Mouse (Mus musculus) limb, embryonic 10.5 days (tissue): ENCODE measurements around the gene Tac2. TPM values are rescaled to one million over a fixed set of nuclear protein-coding genes. Genes with fewer than 3 reads are reported as not detected.
A peak's percentile ranks its signal among the peaks of the same experiment; 100 is the strongest.

Experiments
- DNase-seq: peaks from one replicate; pipeline ENCODE4 v3.0.0-alpha.2; 2017; ENCODE audit warnings: low spot score
- H3K27ac ChIP-seq: fragments of 300-500 bp; sonication (generic); 2 replicates; pipeline ENCODE4 v1.5.1; 2016; ENCODE audit warnings: mild to moderate bottlenecking
- H3K27me3 ChIP-seq: fragments of 300-500 bp; sonication (generic); 2 replicates; pipeline ENCODE4 v1.6.1; 2016; ENCODE audit warnings: low read depth, mild to moderate bottlenecking; ENCODE audit not compliant: poor library complexity, severe bottlenecking
- H3K36me3 ChIP-seq: fragments of 300-500 bp; sonication (generic); 2 replicates; pipeline ENCODE4 v1.6.1; 2016; ENCODE audit warnings: mild to moderate bottlenecking, moderate library complexity
- H3K4me1 ChIP-seq: fragments of 300-500 bp; sonication (generic); 2 replicates; pipeline ENCODE4 v1.6.1; 2016
- H3K4me3 ChIP-seq: fragments of 300-500 bp; sonication (generic); 2 replicates; pipeline ENCODE4 v1.5.1; 2016; ENCODE audit warnings: mild to moderate bottlenecking, moderate library complexity
- H3K9me3 ChIP-seq: fragments of 300-500 bp; sonication (generic); replicated peaks from 2 replicates; pipeline ENCODE4 v1.6.1; 2016; ENCODE audit warnings: mild to moderate bottlenecking
- WGBS: fragments of 180-500 bp; shearing (Covaris S2); methylation state at CpG from one replicate; pipeline ENCODE4 v1.1.7; 2016; 5-methylcytosine and 5-hydroxymethylcytosine counted together
- polyA plus RNA-seq: library from polyadenylated mRNA; unstranded; fragments of >200 nt; fragmentation: Nextera tagmentation; extraction: Ambion mirVana; gene quantifications from 2 replicates; pipeline ENCODE4 v1.2.1, GENCODE M21; 2016

Tac2 gene
- 2.1 and 2.8 TPM in 2 replicates for polyA plus RNA-seq

- Histone ChIP-seq H3K9me3 (no peaks in the 10 kb centered on the region), H3K36me3 (no peaks in the 10 kb centered on the region), H3K4me3 (no peak within 1 kb of the TSS), H3K4me1 (peaks cover 27% of the 10 kb centered on the region), H3K27ac (no peak within 1 kb of the TSS), H3K27me3 (peaks cover 61% of the 10 kb centered on the region)
- no peak for DNase-seq
- 86% methylated on average over 3 of the region's 3 CpGs for WGBS
Measured at GRCm38 (mm10) chr10:127724178-127724577, at the start of gene Tac2. Tac2 (plus strand) TSS chr10:127724478.

DNA sequence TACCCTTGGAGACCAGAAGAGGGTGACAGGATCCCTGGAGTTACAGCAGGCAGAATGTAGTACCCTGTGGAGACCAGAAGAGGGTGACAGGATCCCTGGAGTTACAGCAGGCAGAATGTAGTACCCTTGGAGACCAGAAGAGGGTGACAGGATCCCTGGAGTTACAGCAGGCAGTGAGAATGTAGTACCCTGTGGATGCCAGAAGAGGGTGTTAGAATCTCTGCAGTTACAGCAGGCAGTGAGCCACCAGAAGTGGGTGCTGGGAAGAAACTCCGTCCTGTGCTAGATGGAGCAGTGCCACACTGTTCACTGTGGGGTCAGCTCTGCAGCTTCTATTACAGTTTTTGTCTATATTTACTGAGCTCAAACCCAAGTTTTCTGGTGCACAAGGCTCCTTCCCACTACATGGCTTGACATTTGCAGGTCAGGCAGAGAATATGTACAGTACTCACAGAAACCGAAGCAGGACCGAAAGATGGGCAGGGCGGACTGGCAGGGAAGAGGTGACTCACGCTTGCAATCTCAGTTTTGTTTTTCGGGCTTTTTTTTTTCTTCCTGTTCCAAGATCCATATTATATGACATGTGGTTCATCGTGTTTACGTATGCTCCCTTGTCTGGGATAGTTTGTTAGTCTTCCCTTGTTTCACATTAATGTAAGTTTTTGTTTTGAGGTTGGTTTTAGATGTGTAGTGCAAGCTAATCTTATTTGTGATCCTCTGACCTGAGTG, 49.3 kb upstream of the Tac2 start:
- Histone ChIP-seq H3K27ac (no peak overlapping the region), H3K4me3 (no peak overlapping the region), H3K4me1 (peaks cover 13% of the 10 kb centered on the region; the same call in 1 of the 2 replicates), H3K9me3 (no peaks in the 10 kb centered on the region), H3K27me3 (no peaks in the 10 kb centered on the region), H3K36me3 (no peaks in the 10 kb centered on the region)
- 88% methylated on average over 8 of the region's 8 CpGs for WGBS
- peak; percentile 57 for DNase-seq

DNA sequence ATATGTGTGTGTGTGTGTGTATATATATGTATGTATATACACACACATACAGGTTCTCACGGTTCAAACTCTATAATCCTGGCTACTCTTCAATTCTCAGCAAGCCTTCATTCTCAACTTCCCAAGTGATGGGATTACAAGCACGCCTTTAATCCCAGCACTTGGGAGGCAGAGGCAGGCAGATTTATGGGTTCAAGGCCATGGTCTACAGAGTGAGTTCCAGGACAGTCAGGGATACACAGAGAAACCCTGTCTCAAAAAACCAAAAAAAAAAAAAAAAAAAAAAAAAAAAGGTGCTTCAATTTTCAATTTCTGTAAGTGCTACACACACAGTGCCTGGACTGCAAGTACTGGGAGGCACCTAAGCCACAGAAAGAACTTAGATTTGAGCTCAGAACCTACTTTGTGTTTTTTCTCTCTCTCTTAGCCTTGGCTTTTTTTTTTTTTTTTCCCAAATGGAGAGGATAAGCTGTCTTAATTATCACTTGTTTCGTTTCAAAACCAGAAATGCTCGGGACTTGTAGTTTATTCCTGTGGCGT, 48.3 kb upstream of the Tac2 start:
- Histone ChIP-seq H3K4me3 (peak overlapping the region; percentile 75), H3K36me3 (peaks cover 1% of the 10 kb centered on the region; the same call in 1 of the 2 replicates), H3K4me1 (peaks cover 10% of the 10 kb centered on the region; the same call in 1 of the 2 replicates), H3K9me3 (no peaks in the 10 kb centered on the region), H3K27me3 (no peaks in the 10 kb centered on the region), H3K27ac (peak overlapping the region; percentile 84)
- no peak for DNase-seq
- WGBS: 50% methylated on average over 5 of the region's 5 CpGs

- Histone ChIP-seq H3K27me3 (no peaks in the 10 kb centered on the region), H3K36me3 (peaks cover 5% of the 10 kb centered on the region), H3K9me3 (no peaks in the 10 kb centered on the region), H3K27ac (peak overlapping the region; percentile 84), H3K4me1 (peaks cover 10% of the 10 kb centered on the region; the same call in 1 of the 2 replicates), H3K4me3 (peak overlapping the region; percentile 75)
- DNase-seq: peak; percentile 95
- WGBS: under 1% methylated on average over 70 of the region's 71 CpGs
Measured at GRCm38 (mm10) chr10:127676691-127677548, 47.4 kb upstream of the Tac2 start.

DNA sequence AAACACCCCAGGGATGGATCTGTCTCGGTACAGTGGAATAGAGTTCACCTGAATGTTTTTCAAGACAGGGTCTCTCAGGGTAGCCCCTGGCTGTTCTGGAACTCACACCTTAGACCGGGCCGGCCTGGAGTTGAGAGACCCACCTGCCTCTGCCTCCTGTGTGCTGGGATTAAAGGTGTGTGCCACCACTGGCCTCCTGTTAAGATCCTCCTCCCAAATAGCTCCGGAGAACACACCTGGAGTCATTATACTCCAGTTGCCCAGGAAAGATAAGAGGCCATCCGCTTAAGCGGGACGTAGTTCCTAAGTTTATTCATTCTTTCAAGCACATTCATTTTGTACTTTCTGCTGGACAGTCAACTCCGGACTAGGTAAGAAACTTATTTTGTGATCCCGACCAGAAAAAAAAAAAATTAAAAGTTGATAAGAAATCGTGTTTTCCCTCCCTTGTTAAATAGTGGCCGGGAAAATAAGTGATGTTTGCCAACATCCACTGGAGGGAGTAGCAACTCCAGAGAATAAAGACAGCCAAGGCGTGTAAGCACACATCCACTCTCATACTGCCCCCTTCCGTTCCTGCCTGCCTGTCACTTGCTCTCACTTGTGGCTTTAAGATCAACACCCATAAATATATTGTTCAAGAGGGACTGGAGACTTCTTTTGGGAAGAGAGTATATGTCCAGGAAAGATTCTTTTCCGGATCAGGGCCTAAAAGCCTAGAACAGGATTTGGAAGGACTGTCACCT, 46.5 kb upstream of the Tac2 start:
- Histone ChIP-seq H3K27ac (peak overlapping the region; percentile 84), H3K4me1 (peaks cover 10% of the 10 kb centered on the region; the same call in 1 of the 2 replicates), H3K36me3 (peaks cover 6% of the 10 kb centered on the region), H3K4me3 (peak overlapping the region; percentile 75), H3K27me3 (no peaks in the 10 kb centered on the region), H3K9me3 (no peaks in the 10 kb centered on the region)
- WGBS: 18% methylated on average over 14 of the region's 14 CpGs
- DNase-seq: peak; percentile 54

- WGBS: 95% methylated on average over 1 of the region's 1 CpGs
- Histone ChIP-seq H3K4me3 (no peak overlapping the region), H3K27ac (no peak overlapping the region), H3K36me3 (peaks cover 8% of the 10 kb centered on the region), H3K4me1 (peaks cover 10% of the 10 kb centered on the region; the same call in 1 of the 2 replicates), H3K9me3 (no peaks in the 10 kb centered on the region), H3K27me3 (no peaks in the 10 kb centered on the region)
- no peak for DNase-seq
Measured at GRCm38 (mm10) chr10:127679208-127679607, 45.1 kb upstream of the Tac2 start.

DNA sequence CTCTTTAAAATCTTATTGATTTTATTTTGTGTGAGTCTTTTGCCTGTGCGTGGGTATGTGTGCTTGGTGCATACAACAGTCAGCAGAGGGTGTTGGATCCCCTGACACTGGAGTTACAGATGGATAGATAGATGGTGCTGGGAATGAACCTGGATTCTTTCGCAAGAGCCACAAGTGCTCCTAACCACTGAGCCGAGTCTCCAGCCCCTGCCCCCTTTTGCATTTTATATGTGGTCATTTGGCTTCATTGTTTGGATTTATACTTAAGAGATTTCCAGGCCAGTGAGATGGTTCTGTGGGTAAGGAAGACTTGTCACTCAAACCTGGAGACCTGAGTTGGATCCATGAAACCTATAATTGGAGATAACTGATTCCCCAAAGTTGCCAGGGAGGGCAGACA, 44.4 kb upstream of the Tac2 start:
- no peaks in the 10 kb centered on the region for H3K9me3 ChIP-seq
- H3K4me3 ChIP-seq: no peak overlapping the region
- H3K27ac ChIP-seq: no peak overlapping the region
- 95% methylated on average over 3 of the region's 3 CpGs for WGBS
- H3K36me3 ChIP-seq: peaks cover 8% of the 10 kb centered on the region
- no peaks in the 10 kb centered on the region for H3K27me3 ChIP-seq
- no peak for DNase-seq
- H3K4me1 ChIP-seq: peaks cover 10% of the 10 kb centered on the region; the same call in 1 of the 2 replicates

DNA sequence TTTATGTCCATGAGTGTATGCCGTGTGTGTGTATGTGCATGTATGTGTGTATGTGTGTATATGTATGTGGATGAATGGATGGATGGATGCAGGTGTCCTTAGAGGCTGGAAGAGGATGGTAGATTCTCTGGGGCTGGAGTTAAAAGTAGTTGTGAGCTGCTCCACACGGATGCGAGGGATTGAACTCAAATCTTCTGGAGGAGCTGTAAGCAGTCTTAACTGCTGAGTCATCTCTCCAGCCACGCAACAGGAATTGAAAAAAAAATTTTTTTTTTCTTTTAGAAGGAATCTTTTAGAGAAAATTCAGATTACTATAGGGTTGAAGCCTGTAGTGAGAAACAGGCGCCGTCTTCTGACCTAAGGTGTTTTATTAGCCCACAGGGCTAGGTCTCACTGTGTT, 41.4 kb upstream of the Tac2 start:
- Histone ChIP-seq H3K9me3 (no peaks in the 10 kb centered on the region), H3K36me3 (peaks cover 12% of the 10 kb centered on the region), H3K4me1 (peaks cover 4% of the 10 kb centered on the region; the same call in 1 of the 2 replicates), H3K4me3 (no peak overlapping the region), H3K27me3 (no peaks in the 10 kb centered on the region), H3K27ac (no peak overlapping the region)
- no peak for DNase-seq
- WGBS: 89% methylated on average over 6 of the region's 6 CpGs

GRCm38 (mm10) chr10:127691053-127691452, 33.2 kb upstream of the Tac2 start:
- H3K9me3 ChIP-seq: no peaks in the 10 kb centered on the region
- DNase-seq: no peak
- WGBS: 38% methylated on average over 1 of the region's 1 CpGs
- H3K27ac ChIP-seq: no peak overlapping the region
- peaks cover 69% of the 10 kb centered on the region for H3K36me3 ChIP-seq
- H3K4me3 ChIP-seq: no peak overlapping the region
- no peaks in the 10 kb centered on the region for H3K4me1 ChIP-seq
- H3K27me3 ChIP-seq: no peaks in the 10 kb centered on the region

DNA sequence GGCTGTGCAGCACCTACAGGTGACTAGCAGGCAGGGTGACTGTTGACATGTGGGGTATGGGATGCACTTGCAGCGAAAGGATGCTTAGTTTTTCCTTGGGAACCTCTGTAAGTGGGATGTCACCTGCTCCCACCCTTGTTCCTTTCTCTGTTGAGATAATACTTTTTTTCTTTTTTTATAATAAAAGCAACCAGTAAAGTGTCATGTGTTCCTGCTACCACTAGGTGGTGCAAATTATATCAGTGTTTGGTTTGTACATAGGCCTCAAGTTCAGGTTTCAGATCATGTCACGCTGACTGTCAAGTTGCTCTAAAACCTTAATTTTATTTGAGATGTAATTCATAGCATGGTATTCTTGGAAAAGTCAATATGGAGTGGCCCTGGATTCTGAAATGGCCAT, 29.6 kb upstream of the Tac2 start:
- Histone ChIP-seq H3K4me1 (no peaks in the 10 kb centered on the region), H3K27me3 (no peaks in the 10 kb centered on the region), H3K27ac (no peak overlapping the region), H3K4me3 (no peak overlapping the region), H3K9me3 (no peaks in the 10 kb centered on the region), H3K36me3 (peaks cover 90% of the 10 kb centered on the region)
- no peak for DNase-seq
- 59% methylated on average over 2 of the region's 2 CpGs for WGBS

DNA sequence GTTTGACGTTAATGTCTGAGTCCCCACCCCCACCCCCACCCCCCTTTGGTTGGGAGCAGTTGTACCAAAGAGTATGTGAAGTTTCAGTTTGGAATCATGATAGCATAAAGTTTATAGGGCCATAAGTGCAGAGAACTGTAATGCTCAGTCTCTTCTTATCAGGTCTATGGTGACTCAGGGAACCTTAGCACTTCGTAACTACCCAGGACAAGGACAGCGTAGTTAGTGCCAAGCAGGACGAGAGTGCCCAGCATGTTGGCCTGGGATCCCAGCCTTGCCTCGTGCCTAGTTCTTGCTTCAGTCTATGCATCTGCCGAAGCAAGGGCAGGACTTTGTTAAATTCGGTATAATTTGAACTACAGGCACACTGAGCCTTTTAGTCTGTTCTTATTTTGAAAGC, 28.5 kb upstream of the Tac2 start:
- no peaks in the 10 kb centered on the region for H3K27me3 ChIP-seq
- peaks cover 85% of the 10 kb centered on the region for H3K36me3 ChIP-seq
- H3K9me3 ChIP-seq: no peaks in the 10 kb centered on the region
- no peak for DNase-seq
- H3K4me3 ChIP-seq: no peak overlapping the region
- no peak overlapping the region for H3K27ac ChIP-seq
- H3K4me1 ChIP-seq: no peaks in the 10 kb centered on the region
- 93% methylated on average over 7 of the region's 7 CpGs for WGBS

GRCm38 (mm10) chr10:127698966-127699365, 25.3 kb upstream of the Tac2 start:
- Histone ChIP-seq H3K36me3 (peaks cover 59% of the 10 kb centered on the region), H3K4me1 (no peaks in the 10 kb centered on the region), H3K4me3 (no peak overlapping the region), H3K27ac (no peak overlapping the region), H3K27me3 (no peaks in the 10 kb centered on the region), H3K9me3 (no peaks in the 10 kb centered on the region)
- WGBS: 93% methylated on average over 7 of the region's 7 CpGs
- DNase-seq: no peak
